ENCODE assay signal across 8 mouse cellular contexts in the genomic region with DNA sequence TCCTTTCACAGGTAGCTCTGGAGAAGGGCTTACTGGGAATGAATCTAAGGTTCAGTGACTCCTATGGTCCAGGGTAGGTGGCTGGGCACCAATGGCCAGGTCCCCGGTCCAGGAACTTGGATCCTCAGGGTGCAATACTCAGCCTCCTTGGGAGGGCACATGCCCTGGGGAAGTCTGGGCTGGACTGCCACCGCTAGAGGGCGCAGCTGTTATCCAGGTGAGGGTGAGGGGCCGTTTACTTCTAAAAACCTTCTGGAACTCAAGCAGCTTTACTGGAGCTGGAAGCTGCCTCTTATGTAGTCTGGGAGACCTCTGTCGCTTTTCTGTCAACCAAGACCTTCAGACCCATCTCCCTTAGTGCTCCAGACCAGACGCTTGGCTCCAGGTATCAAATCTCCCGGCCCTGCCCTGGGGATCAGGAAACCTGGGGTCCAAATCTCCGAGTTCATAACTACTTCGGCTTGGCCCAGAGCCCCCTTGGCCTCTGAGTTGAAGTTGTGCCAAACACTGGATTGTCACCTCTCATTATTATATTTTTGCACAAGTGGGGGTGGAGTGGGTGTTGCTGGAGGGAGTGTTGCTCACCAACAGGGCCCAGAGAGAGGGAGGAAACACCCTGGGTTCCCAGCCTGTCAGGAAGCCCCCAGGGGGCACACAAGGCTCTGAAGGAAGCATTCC. TPM values are rescaled to one million over a fixed set of nuclear protein-coding genes. Genes with fewer than 3 reads are reported as not detected.
DNase-seq lines count a peak whose midpoint lies in the region; ATAC-seq lines count a peak whose summit lies in the region.

No protein-coding gene starts in this region.

- H3K4me1 ChIP-seq in intestine, embryonic 16.5 days (ENCODE audit: control insufficient read depth, insufficient read depth, low read length), result peaks cover 39% of the 10 kb centered on the region
- H3K4me1 ChIP-seq in liver, embryonic 11.5 days (replicated peaks; ENCODE audit: control insufficient read depth, insufficient read depth, low read length), result peaks cover 32% of the 10 kb centered on the region
- H3K4me1 ChIP-seq in neural tube, embryonic 12.5 days, result peaks cover 40% of the 10 kb centered on the region

- no peak overlapping the region for H3K27ac ChIP-seq in intestine, embryonic 16.5 days (ENCODE audit: low read length)
- H3K27ac ChIP-seq in liver, embryonic 11.5 days (ENCODE audit: low read depth, low read length), result no peak overlapping the region
- no peak overlapping the region for H3K27ac ChIP-seq in neural tube, embryonic 12.5 days

- peak; percentile 79 for DNase-seq in A20 (ENCODE audit: low read depth, low spot score)
- peak; percentile 80 for DNase-seq in adrenal gland, adult 2 months
- DNase-seq in embryo, embryonic 11 days, result peak; percentile 89
- peak; percentile 63 to 80 for DNase-seq in gastrocnemius, postnatal 4 days (ENCODE audit: low spot score in 2 of 2)
- peak; percentile 79 for DNase-seq in liver, embryonic 11.5 days (ENCODE audit: low spot score)
- peak; percentile 66 for DNase-seq in testis, postnatal 14 days (ENCODE audit: low spot score)

- no peak for ATAC-seq in intestine, embryonic 16.5 days
- no peak for ATAC-seq in liver, embryonic 11.5 days (replicated peaks; ENCODE audit: low FRiP score)
- ATAC-seq in neural tube, embryonic 12.5 days (ENCODE audit: low FRiP score, low read depth), result no peak

- whole genome bisulfite sequencing in intestine, embryonic 16.5 days, result 22% methylated on average over 9 of the region's 9 CpGs
- 22% methylated on average over 9 of the region's 9 CpGs for WGBS in liver, embryonic 11.5 days
- WGBS in neural tube, embryonic 12.5 days, result 18% methylated on average over 9 of the region's 9 CpGs

- no peak overlapping the region; the same call in 1 of the 2 replicates for H3K4me2 ChIP-seq in intestine, embryonic 16.5 days (ENCODE audit: low read depth, low read length)
- H3K4me2 ChIP-seq in liver, embryonic 11.5 days, result no peak overlapping the region
- H3K4me2 ChIP-seq in neural tube, embryonic 12.5 days (replicated peaks), result peak overlapping the region; percentile 92; the same call in 1 of the 2 replicates

- H3K9me3 ChIP-seq in intestine, embryonic 16.5 days (ENCODE audit: control insufficient read depth, low read length), result no peaks in the 10 kb centered on the region
- H3K9me3 ChIP-seq in liver, embryonic 11.5 days (ENCODE audit: control insufficient read depth, low read length), result no peaks in the 10 kb centered on the region
- 0 out of 2 replicates have a peak, but pooled peaks cover 4% of the 10 kb centered on the region for H3K9me3 ChIP-seq in neural tube, embryonic 12.5 days

- H3K36me3 ChIP-seq in intestine, embryonic 16.5 days (ENCODE audit: control insufficient read depth, insufficient read depth, low read length), result no peaks in the 10 kb centered on the region
- no peaks in the 10 kb centered on the region for H3K36me3 ChIP-seq in liver, embryonic 11.5 days (ENCODE audit: control insufficient read depth, insufficient read depth, low read length)
- no peaks in the 10 kb centered on the region for H3K36me3 ChIP-seq in neural tube, embryonic 12.5 days

- no peak overlapping the region for H3K4me3 ChIP-seq in intestine, embryonic 16.5 days (ENCODE audit: low read length)
- no peak overlapping the region for H3K4me3 ChIP-seq in liver, embryonic 11.5 days (ENCODE audit: low read depth, low read length)
- no peak overlapping the region for H3K4me3 ChIP-seq in neural tube, embryonic 12.5 days

- no peaks in the 10 kb centered on the region for H3K27me3 ChIP-seq in intestine, embryonic 16.5 days (replicated peaks; ENCODE audit: control insufficient read depth, insufficient read depth, low read length)
- no peaks in the 10 kb centered on the region for H3K27me3 ChIP-seq in liver, embryonic 11.5 days (replicated peaks; ENCODE audit: control insufficient read depth, insufficient read depth, low read length)
- H3K27me3 ChIP-seq in neural tube, embryonic 12.5 days (replicated peaks), result no peaks in the 10 kb centered on the region

- peak overlapping the region; percentile 23; the same call in 1 of the 2 replicates for H3K9ac ChIP-seq in intestine, embryonic 16.5 days (ENCODE audit: low read depth, low read length)
- no peak overlapping the region for H3K9ac ChIP-seq in liver, embryonic 11.5 days (ENCODE audit: low read depth, low read length)
- no peak overlapping the region; the same call in 1 of the 2 replicates for H3K9ac ChIP-seq in neural tube, embryonic 12.5 days

RNA-seq across cellular contexts. Expression of a gene that starts 2.9 kb away (rescaled TPM):
- total RNA-seq in adrenal gland, adult 2 months (2021), result 1 to 10 TPM; 1.9 to 6.3 TPM
- 4.7 and 7.4 TPM in 2 replicates for polyA plus RNA-seq in adrenal gland, adult 2 months (2012; rRNA removed)
- total RNA-seq in gastrocnemius, postnatal 4 days (2021), result 10 to 100 TPM; 11.0 to 13.1 TPM
- 6.5 and 9.0 TPM in 2 replicates for polyA plus RNA-seq in intestine, embryonic 16.5 days (2015; fragmentation: Nextera tagmentation; extraction: Ambion mirVana)
- 7.5 and 8.7 TPM in 2 replicates for polyA plus RNA-seq in liver, embryonic 11.5 days (2014; fragmentation: Nextera tagmentation; extraction: Ambion mirVana)
- polyA plus RNA-seq in neural tube, embryonic 12.5 days (2016; fragmentation: Nextera tagmentation; extraction: Ambion mirVana), result 75.5 and 84.8 TPM in 2 replicates

RNA-seq across cellular contexts. Expression of a gene that starts 23.2 kb away (rescaled TPM):
- total RNA-seq in adrenal gland, adult 2 months (2021), result 10 to 100 TPM; 18.5 to 19.9 TPM
- polyA plus RNA-seq in adrenal gland, adult 2 months (2012; rRNA removed), result 18.0 and 19.9 TPM in 2 replicates
- 10 to 100 TPM; 20.1 to 22.4 TPM for total RNA-seq in gastrocnemius, postnatal 4 days (2021)
- 48.4 and 51.9 TPM in 2 replicates for polyA plus RNA-seq in intestine, embryonic 16.5 days (2015; fragmentation: Nextera tagmentation; extraction: Ambion mirVana)
- 70.7 and 76.0 TPM in 2 replicates for polyA plus RNA-seq in liver, embryonic 11.5 days (2014; fragmentation: Nextera tagmentation; extraction: Ambion mirVana)
- polyA plus RNA-seq in neural tube, embryonic 12.5 days (2016; fragmentation: Nextera tagmentation; extraction: Ambion mirVana), result 74.0 and 76.0 TPM in 2 replicates

RNA-seq across cellular contexts. Expression of a gene that starts 46.8 kb away (rescaled TPM):
- total RNA-seq in adrenal gland, adult 2 months (2021), result 1,000 to 10,000 TPM; 1,087 to 1,191 TPM
- polyA plus RNA-seq in adrenal gland, adult 2 months (2012; rRNA removed), result 2,774 and 3,841 TPM in 2 replicates
- total RNA-seq in gastrocnemius, postnatal 4 days (2021), result 100 to 1,000 TPM; 437 to 448 TPM
- 1,467 and 1,508 TPM in 2 replicates for polyA plus RNA-seq in intestine, embryonic 16.5 days (2015; fragmentation: Nextera tagmentation; extraction: Ambion mirVana)
- polyA plus RNA-seq in liver, embryonic 11.5 days (2014; fragmentation: Nextera tagmentation; extraction: Ambion mirVana), result 1,017 and 1,108 TPM in 2 replicates
- polyA plus RNA-seq in neural tube, embryonic 12.5 days (2016; fragmentation: Nextera tagmentation; extraction: Ambion mirVana), result 822 and 941 TPM in 2 replicates

RNA-seq across cellular contexts. Expression of a gene that starts 58.1 kb away (rescaled TPM):
- 100 to 1,000 TPM; 130 to 138 TPM for total RNA-seq in adrenal gland, adult 2 months (2021)
- 139 and 141 TPM in 2 replicates for polyA plus RNA-seq in adrenal gland, adult 2 months (2012; rRNA removed)
- total RNA-seq in gastrocnemius, postnatal 4 days (2021), result 10 to 100 TPM; 73.9 to 79.3 TPM
- polyA plus RNA-seq in intestine, embryonic 16.5 days (2015; fragmentation: Nextera tagmentation; extraction: Ambion mirVana), result 162 and 166 TPM in 2 replicates
- 139 and 140 TPM in 2 replicates for polyA plus RNA-seq in liver, embryonic 11.5 days (2014; fragmentation: Nextera tagmentation; extraction: Ambion mirVana)
- 244 and 249 TPM in 2 replicates for polyA plus RNA-seq in neural tube, embryonic 12.5 days (2016; fragmentation: Nextera tagmentation; extraction: Ambion mirVana)
